Mouse (Mus musculus): Measurements from ENCODE around the gene Tmc6. TPM values are rescaled to one million over a fixed set of nuclear protein-coding genes. Genes with fewer than 3 reads are reported as not detected.

Tmc6 gene
- total RNA-seq (2012; rRNA removed): 36.0 and 79.1 TPM in 2 replicates

GRCm38 (mm10) chr11:117781993-117782704 is at the start of gene Tmc6, which contains the start of gene Tmc8:
Gene Tmc6, minus strand, starts transcription at chr11:117782198.
Gene Tmc8, plus strand, starts transcription at chr11:117782076.
- no peak for TF ChIP-seq HCFC1 (IDR thresholded peaks at IDR 0.05; ENCODE audit: borderline replicate concordance, insufficient read depth, low read length)
- no peak for TF ChIP-seq MAFK (IDR thresholded peaks at IDR 0.05; ENCODE audit: insufficient read depth, low read depth, low read length)
- no peak for TF ChIP-seq CHD2 (IDR thresholded peaks at IDR 0.05; ENCODE audit: low read depth, low read length)
- no peak for TF ChIP-seq ZNF384 (IDR thresholded peaks at IDR 0.05; ENCODE audit: low read depth, low read length)
- TF ChIP-seq ZC3H11A (IDR thresholded peaks at IDR 0.05; ENCODE audit: borderline replicate concordance, low read depth, low read length): no peak
- DNase-seq (ENCODE audit: low read depth, low spot score): no peak
- Histone ChIP-seq H3K9ac (ENCODE audit: insufficient read depth, low read depth, low read length, poor library complexity, severe bottlenecking) (peak within 1 kb of the TSS; percentile 70), H3K4me3 (ENCODE audit: insufficient read depth in 1 of 2, low read depth in 1 of 2, low read length in 2 of 2, poor library complexity in 1 of 2, severe bottlenecking in 1 of 2) (peak within 1 kb of the TSS; percentile 73 to 78), H3K9me3 (ENCODE audit: control insufficient read depth, insufficient read depth, low read depth, low read length) (no peaks in the 10 kb centered on the region), H3K4me1 (ENCODE audit: control insufficient read depth in 2 of 2, insufficient read depth in 2 of 2, low read length in 2 of 2, poor library complexity in 1 of 2) (peaks cover 8 to 33% of the 10 kb centered on the region in 2 experiments; a peak in 3 of 4 replicates), H3K36me3 (ENCODE audit: control insufficient read depth, insufficient read depth, low read length, poor library complexity, severe bottlenecking) (peaks cover 9% of the 10 kb centered on the region; the same call in 1 of the 2 replicates), H3K27ac (ENCODE audit: insufficient read depth, low read depth, low read length, poor library complexity, severe bottlenecking) (peak within 1 kb of the TSS; percentile 69)
- in situ Hi-C loops (cut with MboI; ENCODE audit: low sequenced_read_pairs in 2 of 2, unreplicated experiment in 2 of 2): no loop called here

GRCm38 (mm10) chr11:117830401-117830800 is 48.4 kb upstream of the Tmc6 start:
- in situ Hi-C loops (cut with MboI; ENCODE audit: low sequenced_read_pairs in 2 of 2, unreplicated experiment in 2 of 2): no loop called here
- Histone ChIP-seq H3K4me3 (ENCODE audit: insufficient read depth in 1 of 2, low read depth in 1 of 2, low read length in 2 of 2, poor library complexity in 1 of 2, severe bottlenecking in 1 of 2) (no peak overlapping the region), H3K4me1 (ENCODE audit: control insufficient read depth in 2 of 2, insufficient read depth in 2 of 2, low read length in 2 of 2, poor library complexity in 1 of 2) (peaks cover 7 to 13% of the 10 kb centered on the region in 2 experiments), H3K9ac (ENCODE audit: insufficient read depth, low read depth, low read length, poor library complexity, severe bottlenecking) (no peak overlapping the region), H3K36me3 (ENCODE audit: control insufficient read depth, insufficient read depth, low read length, poor library complexity, severe bottlenecking) (no peaks in the 10 kb centered on the region), H3K9me3 (ENCODE audit: control insufficient read depth, insufficient read depth, low read depth, low read length) (no peaks in the 10 kb centered on the region), H3K27ac (ENCODE audit: insufficient read depth, low read depth, low read length, poor library complexity, severe bottlenecking) (no peak overlapping the region)
- no peak for TF ChIP-seq MAFK (IDR thresholded peaks at IDR 0.05; ENCODE audit: insufficient read depth, low read depth, low read length)
- TF ChIP-seq ZNF384 (IDR thresholded peaks at IDR 0.05; ENCODE audit: low read depth, low read length): no peak
- no peak for TF ChIP-seq CHD2 (IDR thresholded peaks at IDR 0.05; ENCODE audit: low read depth, low read length)
- TF ChIP-seq ZC3H11A (IDR thresholded peaks at IDR 0.05; ENCODE audit: borderline replicate concordance, low read depth, low read length): no peak
- TF ChIP-seq HCFC1 (IDR thresholded peaks at IDR 0.05; ENCODE audit: borderline replicate concordance, insufficient read depth, low read length): no peak
- no peak for DNase-seq (ENCODE audit: low read depth, low spot score)

- DNase-seq (ENCODE audit: low read depth, low spot score): no peak
- H3K27ac ChIP-seq (ENCODE audit: insufficient read depth, low read depth, low read length, poor library complexity, severe bottlenecking): no peak overlapping the region
- peaks cover 7 to 13% of the 10 kb centered on the region in 2 experiments for H3K4me1 ChIP-seq (ENCODE audit: control insufficient read depth in 2 of 2, insufficient read depth in 2 of 2, low read length in 2 of 2, poor library complexity in 1 of 2)
- TF ChIP-seq CHD2 (IDR thresholded peaks at IDR 0.05; ENCODE audit: low read depth, low read length): no peak
- TF ChIP-seq HCFC1 (IDR thresholded peaks at IDR 0.05; ENCODE audit: borderline replicate concordance, insufficient read depth, low read length): no peak
- no peak for TF ChIP-seq ZNF384 (IDR thresholded peaks at IDR 0.05; ENCODE audit: low read depth, low read length)
- TF ChIP-seq MAFK (IDR thresholded peaks at IDR 0.05; ENCODE audit: insufficient read depth, low read depth, low read length): no peak
- H3K36me3 ChIP-seq (ENCODE audit: control insufficient read depth, insufficient read depth, low read length, poor library complexity, severe bottlenecking): no peaks in the 10 kb centered on the region
- H3K9me3 ChIP-seq (ENCODE audit: control insufficient read depth, insufficient read depth, low read depth, low read length): no peaks in the 10 kb centered on the region
- H3K9ac ChIP-seq (ENCODE audit: insufficient read depth, low read depth, low read length, poor library complexity, severe bottlenecking): no peak overlapping the region
- in situ Hi-C loops (cut with MboI; ENCODE audit: low sequenced_read_pairs in 2 of 2, unreplicated experiment in 2 of 2): no loop called here
- no peak overlapping the region for H3K4me3 ChIP-seq (ENCODE audit: insufficient read depth in 1 of 2, low read depth in 1 of 2, low read length in 2 of 2, poor library complexity in 1 of 2, severe bottlenecking in 1 of 2)
Measured at GRCm38 (mm10) chr11:117829671-117830215, 47.7 kb upstream of the Tmc6 start.

GRCm38 (mm10) chr11:117828888-117829604 is 47.0 kb upstream of the Tmc6 start:
- Histone ChIP-seq H3K27ac (ENCODE audit: insufficient read depth, low read depth, low read length, poor library complexity, severe bottlenecking) (no peak overlapping the region), H3K9ac (ENCODE audit: insufficient read depth, low read depth, low read length, poor library complexity, severe bottlenecking) (peak overlapping the region; percentile 14; the same call in 1 of the 2 replicates), H3K4me1 (ENCODE audit: control insufficient read depth in 2 of 2, insufficient read depth in 2 of 2, low read length in 2 of 2, poor library complexity in 1 of 2) (peaks cover 7 to 16% of the 10 kb centered on the region in 2 experiments), H3K36me3 (ENCODE audit: control insufficient read depth, insufficient read depth, low read length, poor library complexity, severe bottlenecking) (no peaks in the 10 kb centered on the region), H3K9me3 (ENCODE audit: control insufficient read depth, insufficient read depth, low read depth, low read length) (no peaks in the 10 kb centered on the region), H3K4me3 (ENCODE audit: insufficient read depth in 1 of 2, low read depth in 1 of 2, low read length in 2 of 2, poor library complexity in 1 of 2, severe bottlenecking in 1 of 2) (no peak overlapping the region)
- no peak for DNase-seq (ENCODE audit: low read depth, low spot score)
- in situ Hi-C loops (cut with MboI; ENCODE audit: low sequenced_read_pairs in 2 of 2, unreplicated experiment in 2 of 2): no loop called here
- TF ChIP-seq ZNF384 (IDR thresholded peaks at IDR 0.05; ENCODE audit: low read depth, low read length): no peak
- no peak for TF ChIP-seq CHD2 (IDR thresholded peaks at IDR 0.05; ENCODE audit: low read depth, low read length)
- TF ChIP-seq ZC3H11A (IDR thresholded peaks at IDR 0.05; ENCODE audit: borderline replicate concordance, low read depth, low read length): no peak
- TF ChIP-seq MAFK (IDR thresholded peaks at IDR 0.05; ENCODE audit: insufficient read depth, low read depth, low read length): no peak
- TF ChIP-seq HCFC1 (IDR thresholded peaks at IDR 0.05; ENCODE audit: borderline replicate concordance, insufficient read depth, low read length): no peak

Measured in ES-E14 (cell line).